Mouse (Mus musculus) limb, embryonic 10.5 days (tissue): ENCODE data around the gene Slc25a44. TPM values are rescaled to one million over a fixed set of nuclear protein-coding genes. Genes with fewer than 3 reads are reported as not detected.

Experiments used
- DNase-seq: peaks from one replicate; pipeline ENCODE4 v3.0.0-alpha.2; 2017; ENCODE audit warnings: low spot score
- H3K27ac ChIP-seq: fragments of 300-500 bp; sonication (generic); 2 replicates; pipeline ENCODE4 v1.5.1; 2016; ENCODE audit warnings: mild to moderate bottlenecking
- H3K27me3 ChIP-seq: fragments of 300-500 bp; sonication (generic); 2 replicates; pipeline ENCODE4 v1.6.1; 2016; ENCODE audit warnings: low read depth, mild to moderate bottlenecking; ENCODE audit not compliant: poor library complexity, severe bottlenecking
- H3K36me3 ChIP-seq: fragments of 300-500 bp; sonication (generic); 2 replicates; pipeline ENCODE4 v1.6.1; 2016; ENCODE audit warnings: mild to moderate bottlenecking, moderate library complexity
- H3K4me1 ChIP-seq: fragments of 300-500 bp; sonication (generic); 2 replicates; pipeline ENCODE4 v1.6.1; 2016
- H3K4me3 ChIP-seq: fragments of 300-500 bp; sonication (generic); 2 replicates; pipeline ENCODE4 v1.5.1; 2016; ENCODE audit warnings: mild to moderate bottlenecking, moderate library complexity
- H3K9me3 ChIP-seq: fragments of 300-500 bp; sonication (generic); replicated peaks from 2 replicates; pipeline ENCODE4 v1.6.1; 2016; ENCODE audit warnings: mild to moderate bottlenecking
- WGBS: fragments of 180-500 bp; shearing (Covaris S2); methylation state at CpG from one replicate; pipeline ENCODE4 v1.1.7; 2016; 5-methylcytosine and 5-hydroxymethylcytosine counted together
- polyA plus RNA-seq: library from polyadenylated mRNA; unstranded; fragments of >200 nt; fragmentation: Nextera tagmentation; extraction: Ambion mirVana; gene quantifications from 2 replicates; pipeline ENCODE4 v1.2.1, GENCODE M21; 2016

Slc25a44 gene
- polyA plus RNA-seq, 1 experiment from 2014 or later, result 18.0 TPM

DNA sequence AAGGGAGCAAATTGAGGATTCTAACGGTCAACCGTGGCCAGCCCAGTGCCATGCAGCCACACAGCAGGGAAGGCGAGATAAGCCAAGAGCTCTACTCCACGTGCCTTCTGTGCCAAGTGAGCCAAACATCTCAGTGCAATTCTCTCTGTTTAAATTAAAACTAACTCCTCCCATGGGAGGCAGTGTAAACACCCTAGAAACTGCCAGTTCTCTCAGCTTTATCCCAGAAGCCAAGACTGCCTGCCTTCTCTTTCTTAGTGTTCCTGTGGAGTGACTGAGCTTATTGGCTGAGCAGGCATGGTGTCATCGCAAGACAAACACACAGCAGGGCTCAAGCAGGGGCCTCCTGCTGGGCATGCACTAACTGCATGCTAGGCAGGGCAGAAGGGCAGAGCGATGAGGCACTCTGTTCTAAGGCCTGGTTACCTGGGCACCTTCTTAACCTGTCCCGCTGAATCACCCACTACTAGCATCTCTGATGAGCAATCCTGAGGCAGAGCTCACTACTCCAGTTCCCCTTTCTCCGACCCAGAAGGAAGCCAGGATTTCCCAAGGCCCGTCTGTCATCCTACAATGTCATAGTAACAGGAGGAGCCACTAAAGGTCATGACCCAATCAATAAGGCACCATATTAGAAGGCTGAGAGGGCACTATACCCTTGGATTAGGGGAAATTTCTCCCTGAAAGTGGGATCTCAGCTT, 2.8 kb downstream of the Slc25a44 start:
- peaks cover 50% of the 10 kb centered on the region for H3K36me3 ChIP-seq
- H3K27me3 ChIP-seq, result no peaks in the 10 kb centered on the region
- WGBS, result 50% methylated on average over 9 of the region's 9 CpGs
- DNase-seq, result no peak
- no peaks in the 10 kb centered on the region for H3K9me3 ChIP-seq
- H3K4me1 ChIP-seq, result peaks cover 20% of the 10 kb centered on the region
- H3K27ac ChIP-seq, result no peak overlapping the region
- no peak overlapping the region for H3K4me3 ChIP-seq

DNA sequence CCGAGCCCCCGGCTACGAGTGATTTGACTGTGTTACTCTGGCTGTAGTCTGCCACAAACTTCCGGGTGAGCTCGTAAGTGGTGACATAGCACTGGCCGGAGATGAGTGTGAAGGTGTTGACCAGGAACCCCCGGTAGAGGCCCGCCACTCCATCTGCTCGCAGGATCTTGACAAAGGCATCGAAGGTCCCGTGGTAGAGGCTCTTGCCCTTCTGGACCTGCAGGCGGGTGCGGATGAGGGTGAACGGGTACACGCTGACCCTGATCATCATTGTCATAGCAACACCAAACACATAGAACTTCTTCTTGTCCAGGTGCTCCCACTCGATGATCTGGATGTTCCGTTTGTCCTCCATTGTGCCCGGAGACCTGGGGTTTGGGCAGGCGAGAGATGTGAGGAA, 4.2 kb downstream of the Slc25a44 start:
- H3K27ac ChIP-seq, result no peak overlapping the region
- WGBS, result 94% methylated on average over 19 of the region's 19 CpGs
- H3K27me3 ChIP-seq, result no peaks in the 10 kb centered on the region
- no peaks in the 10 kb centered on the region for H3K9me3 ChIP-seq
- DNase-seq, result no peak
- peaks cover 20% of the 10 kb centered on the region for H3K4me1 ChIP-seq
- peaks cover 64% of the 10 kb centered on the region for H3K36me3 ChIP-seq
- H3K4me3 ChIP-seq, result no peak overlapping the region

DNA sequence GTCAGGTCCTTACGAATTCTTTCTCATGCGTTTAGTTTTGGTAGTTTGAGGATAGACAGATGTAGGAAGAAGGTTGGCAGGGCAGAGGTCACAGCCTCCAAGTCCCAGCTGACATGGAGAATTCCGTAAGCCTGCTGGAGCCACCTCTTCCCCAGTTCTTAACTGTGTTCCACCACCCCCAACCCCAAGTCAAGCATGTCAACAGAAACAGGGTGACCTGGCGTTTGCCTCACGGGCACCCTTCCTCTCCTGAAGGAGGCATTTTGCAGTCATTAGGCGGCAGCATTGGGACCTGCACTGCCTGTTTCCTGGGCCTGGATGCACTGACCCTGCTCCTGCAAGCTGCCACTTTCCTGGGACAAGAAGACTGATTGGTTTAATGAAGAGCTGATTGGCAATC, 6.9 kb downstream of the Slc25a44 start:
- Histone ChIP-seq H3K9me3 (no peaks in the 10 kb centered on the region), H3K36me3 (peaks cover 90% of the 10 kb centered on the region), H3K27ac (no peak overlapping the region), H3K4me1 (peaks cover 6% of the 10 kb centered on the region; the same call in 1 of the 2 replicates), H3K4me3 (no peak overlapping the region), H3K27me3 (no peaks in the 10 kb centered on the region)
- no peak for DNase-seq
- WGBS, result 83% methylated on average over 6 of the region's 6 CpGs

DNA sequence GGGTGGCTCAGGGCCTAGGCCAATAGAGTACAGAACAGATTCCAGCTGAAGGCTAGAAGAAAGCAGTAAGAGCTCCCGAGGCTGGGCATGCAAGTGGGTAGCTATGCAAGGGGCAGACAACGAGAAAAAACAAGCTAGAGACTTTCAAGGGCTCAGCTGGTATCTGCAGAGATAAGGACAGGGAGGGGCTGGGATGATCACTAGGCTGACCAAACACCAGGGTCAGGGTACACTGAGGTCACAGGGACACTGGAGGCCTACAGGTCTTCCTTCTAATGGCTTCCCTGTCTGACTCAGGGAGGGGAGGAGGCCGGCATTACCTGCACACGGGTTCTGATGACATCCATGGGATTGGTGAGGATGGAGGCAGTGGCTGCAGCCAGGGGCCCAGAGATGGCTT, 9.3 kb downstream of the Slc25a44 start:
- no peak overlapping the region for H3K27ac ChIP-seq
- H3K27me3 ChIP-seq, result no peaks in the 10 kb centered on the region
- H3K36me3 ChIP-seq, result peaks cover 96% of the 10 kb centered on the region
- H3K4me3 ChIP-seq, result no peak overlapping the region
- H3K4me1 ChIP-seq, result peaks cover 11% of the 10 kb centered on the region
- WGBS, result 87% methylated on average over 4 of the region's 4 CpGs
- H3K9me3 ChIP-seq, result no peaks in the 10 kb centered on the region
- no peak for DNase-seq

DNA sequence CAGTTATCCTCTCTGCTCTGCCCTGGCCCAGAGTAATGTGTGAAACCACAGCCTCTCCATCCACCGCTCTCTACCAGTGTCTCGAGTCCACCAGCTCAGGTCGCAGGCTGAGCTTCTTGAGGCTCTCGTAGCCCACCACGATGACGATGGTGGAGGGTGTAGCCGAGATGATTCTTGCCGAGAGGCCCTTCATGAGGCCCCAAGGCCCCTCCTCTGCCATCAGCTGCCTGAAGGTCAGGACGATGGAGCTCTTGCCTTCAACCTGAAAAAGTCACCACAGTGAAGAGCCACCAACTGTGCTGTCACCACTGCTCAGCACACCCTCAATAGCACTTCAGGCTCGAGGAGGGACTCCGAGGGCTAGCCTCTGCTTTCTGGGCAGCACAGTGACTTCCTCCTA, 12.3 kb downstream of the Slc25a44 start:
- 90% methylated on average over 11 of the region's 11 CpGs for WGBS
- Histone ChIP-seq H3K36me3 (peaks cover 68% of the 10 kb centered on the region), H3K4me1 (peaks cover 30% of the 10 kb centered on the region), H3K4me3 (no peak overlapping the region), H3K27me3 (no peaks in the 10 kb centered on the region), H3K9me3 (no peaks in the 10 kb centered on the region), H3K27ac (no peak overlapping the region)
- DNase-seq, result no peak

DNA sequence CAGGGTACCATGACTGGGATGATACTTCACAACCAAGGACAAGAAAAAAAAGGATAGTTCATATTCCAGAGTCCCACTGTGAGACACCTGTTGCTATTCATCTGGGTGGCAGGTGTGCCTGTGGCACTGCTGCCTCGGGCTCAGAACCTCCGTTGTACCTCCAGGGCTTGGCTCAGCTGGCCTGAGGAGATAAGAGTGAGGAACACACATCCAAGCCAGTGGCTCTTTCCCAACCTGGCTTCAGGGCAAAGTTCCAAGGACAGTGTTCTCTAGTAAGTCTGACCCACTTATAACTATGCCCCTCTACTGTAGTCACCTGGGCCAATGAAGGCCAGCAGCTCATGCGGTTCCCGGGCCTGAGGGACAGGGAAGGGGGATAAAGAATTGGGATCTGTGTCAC, 13.3 kb downstream of the Slc25a44 start:
- no peak overlapping the region for H3K27ac ChIP-seq
- DNase-seq, result no peak
- H3K9me3 ChIP-seq, result no peaks in the 10 kb centered on the region
- H3K36me3 ChIP-seq, result peaks cover 61% of the 10 kb centered on the region
- H3K4me1 ChIP-seq, result peaks cover 37% of the 10 kb centered on the region
- 91% methylated on average over 4 of the region's 4 CpGs for whole genome bisulfite sequencing
- no peaks in the 10 kb centered on the region for H3K27me3 ChIP-seq
- H3K4me3 ChIP-seq, result no peak overlapping the region

DNA sequence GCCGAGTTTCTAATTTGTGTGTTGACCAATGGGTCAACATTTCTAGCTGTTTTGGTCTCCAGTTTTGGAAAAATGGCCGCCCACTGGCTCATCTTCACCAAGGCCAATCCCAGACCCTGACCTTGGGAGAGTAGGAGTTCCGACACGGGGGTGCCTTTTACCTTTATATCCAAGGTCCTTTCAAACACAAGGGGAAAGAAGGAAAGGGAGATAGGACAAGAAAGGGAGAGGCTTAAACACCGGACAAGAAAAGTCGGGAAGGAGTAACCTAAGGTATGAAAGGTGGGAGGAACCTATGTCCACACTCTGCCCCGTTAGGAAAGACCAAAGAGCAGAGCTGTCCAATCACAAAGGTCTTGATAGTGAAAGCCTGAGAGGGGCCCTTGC, 14.3 kb downstream of the Slc25a44 start:
- Histone ChIP-seq H3K27me3 (no peaks in the 10 kb centered on the region), H3K36me3 (peaks cover 56% of the 10 kb centered on the region), H3K4me1 (peaks cover 37% of the 10 kb centered on the region), H3K9me3 (no peaks in the 10 kb centered on the region), H3K27ac (peak overlapping the region; percentile 98), H3K4me3 (peak overlapping the region; percentile 68)
- 24% methylated on average over 7 of the region's 7 CpGs for WGBS
- DNase-seq, result no peak

DNA sequence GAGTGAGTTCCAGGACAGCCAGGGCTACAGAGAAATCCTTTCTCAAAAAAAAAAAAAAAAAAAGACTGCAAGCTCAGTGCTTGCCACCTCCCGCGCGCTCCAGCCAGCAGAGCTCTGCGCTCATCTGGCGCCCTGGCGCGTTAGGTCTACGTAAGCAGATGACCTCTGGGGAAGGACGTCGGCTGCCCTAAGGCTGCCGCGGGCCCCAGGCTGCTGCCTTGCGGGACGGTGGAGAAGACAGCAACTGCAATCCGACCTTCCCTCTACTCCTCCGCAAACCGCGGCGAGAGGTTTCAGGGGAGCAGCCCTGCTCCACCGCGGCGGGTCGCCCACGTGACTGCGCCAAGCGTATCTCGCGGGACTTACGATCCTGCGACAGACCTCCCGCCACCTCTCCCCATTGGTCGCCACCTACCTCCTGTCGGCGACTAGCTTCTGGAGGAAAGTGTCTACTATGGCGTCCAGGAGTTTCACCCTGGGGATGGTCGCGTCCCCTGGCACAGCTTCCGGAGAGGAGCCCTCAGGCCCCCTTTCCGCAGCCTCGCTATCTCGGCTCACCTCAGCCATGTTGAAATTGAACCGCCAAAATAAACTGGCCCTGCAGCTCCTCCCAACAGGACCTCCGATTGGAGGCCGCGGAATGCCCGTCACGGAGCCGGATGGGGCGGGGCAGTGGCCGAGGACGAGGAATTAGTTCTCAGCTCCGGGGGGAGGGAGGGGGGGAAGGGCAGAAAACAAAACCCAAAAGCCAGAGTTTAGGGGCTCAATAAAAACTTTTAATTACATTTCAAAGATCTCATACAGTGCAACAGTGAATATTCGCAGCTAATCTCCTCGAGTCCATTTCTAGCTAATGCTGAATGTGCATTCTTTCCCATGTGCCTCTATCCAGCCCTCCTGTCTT, 14.9 kb downstream of the Slc25a44 start, which contains the start of gene Pmf1:
Gene Pmf1, minus strand, starts transcription at position 591 of the 904 bp plus-strand sequence.
- Histone ChIP-seq H3K4me1 (peaks cover 37% of the 10 kb centered on the region), H3K27me3 (no peaks in the 10 kb centered on the region), H3K9me3 (no peaks in the 10 kb centered on the region), H3K4me3 (peak within 1 kb of the TSS; percentile 68), H3K27ac (peak within 1 kb of the TSS; percentile 98), H3K36me3 (peaks cover 54% of the 10 kb centered on the region)
- DNase-seq, result peak; percentile 94
- under 1% methylated on average over 54 of the region's 54 CpGs for WGBS

DNA sequence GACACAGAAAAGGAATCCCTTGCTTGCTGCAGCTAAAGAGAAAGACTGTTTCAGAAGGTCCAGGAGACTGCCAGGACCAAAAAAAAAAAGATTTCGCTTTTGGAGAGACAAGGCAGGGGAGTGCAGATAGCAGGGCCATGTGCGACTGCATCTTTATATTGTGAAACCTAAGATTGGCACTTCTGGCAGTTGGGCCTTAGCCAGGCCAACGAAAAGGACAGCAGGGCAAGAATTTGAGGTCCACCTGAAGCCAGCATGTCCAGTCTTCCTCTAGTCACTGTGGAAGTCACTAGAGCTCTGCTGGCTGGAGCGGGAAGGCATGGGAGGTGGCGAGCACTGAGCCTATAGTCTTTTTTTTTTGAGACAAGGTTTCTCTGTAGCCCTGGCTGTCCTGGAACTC, 16.0 kb downstream of the Slc25a44 start:
- peaks cover 56% of the 10 kb centered on the region for H3K36me3 ChIP-seq
- no peaks in the 10 kb centered on the region for H3K27me3 ChIP-seq
- 68% methylated on average over 5 of the region's 5 CpGs for WGBS
- H3K4me3 ChIP-seq, result peak overlapping the region; percentile 68
- no peak for DNase-seq
- H3K27ac ChIP-seq, result peak overlapping the region; percentile 98
- H3K9me3 ChIP-seq, result no peaks in the 10 kb centered on the region
- peaks cover 37% of the 10 kb centered on the region for H3K4me1 ChIP-seq

DNA sequence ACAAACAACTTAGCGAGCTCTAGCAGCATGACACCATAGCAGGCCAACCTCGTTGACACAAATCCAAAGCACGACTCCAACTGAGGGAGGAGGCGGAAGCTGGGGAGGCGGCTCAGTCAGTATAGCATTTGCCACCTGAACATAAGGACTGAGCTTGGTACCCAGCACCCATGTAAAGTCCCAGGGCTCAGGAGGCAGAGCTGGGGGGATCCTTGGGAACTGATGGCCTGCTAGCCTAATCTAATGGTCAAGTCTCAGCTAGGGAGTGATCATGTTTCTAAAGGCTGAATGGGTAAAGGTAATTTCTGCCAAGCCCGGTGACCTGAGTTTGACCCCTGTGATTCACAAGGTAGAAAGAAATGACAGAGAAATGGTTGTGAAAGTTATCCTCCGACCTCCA, 17.4 kb downstream of the Slc25a44 start:
- Histone ChIP-seq H3K4me3 (peak overlapping the region; percentile 16; the same call in 1 of the 2 replicates), H3K9me3 (no peaks in the 10 kb centered on the region), H3K27me3 (no peaks in the 10 kb centered on the region), H3K4me1 (peaks cover 37% of the 10 kb centered on the region), H3K36me3 (peaks cover 56% of the 10 kb centered on the region), H3K27ac (no peak overlapping the region)
- WGBS, result 70% methylated on average over 7 of the region's 7 CpGs
- no peak for DNase-seq

DNA sequence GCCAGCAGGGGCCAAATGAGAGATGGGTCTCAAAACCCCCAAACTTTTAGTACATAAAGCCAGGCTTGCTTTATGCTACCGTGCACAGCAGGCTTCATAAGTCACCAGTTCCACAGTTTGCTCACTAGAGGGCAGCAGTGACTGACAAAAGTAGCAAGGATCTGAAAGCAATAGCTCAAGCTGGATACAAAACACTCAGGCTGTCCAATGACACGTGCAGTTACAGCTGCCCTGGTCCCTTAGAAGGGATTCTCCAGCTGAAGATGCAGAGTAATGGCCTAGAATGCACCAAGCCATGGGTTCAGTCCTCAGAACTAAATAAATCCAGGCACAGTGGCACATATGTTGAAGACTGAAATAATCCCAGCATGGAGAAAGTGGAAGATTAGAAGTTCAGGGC, 17.8 kb downstream of the Slc25a44 start:
- Histone ChIP-seq H3K4me3 (no peak overlapping the region), H3K27ac (no peak overlapping the region), H3K36me3 (peaks cover 56% of the 10 kb centered on the region), H3K9me3 (no peaks in the 10 kb centered on the region), H3K27me3 (no peaks in the 10 kb centered on the region), H3K4me1 (peaks cover 37% of the 10 kb centered on the region)
- peak; percentile 65 for DNase-seq
- whole genome bisulfite sequencing, result 7% methylated on average over 2 of the region's 2 CpGs

DNA sequence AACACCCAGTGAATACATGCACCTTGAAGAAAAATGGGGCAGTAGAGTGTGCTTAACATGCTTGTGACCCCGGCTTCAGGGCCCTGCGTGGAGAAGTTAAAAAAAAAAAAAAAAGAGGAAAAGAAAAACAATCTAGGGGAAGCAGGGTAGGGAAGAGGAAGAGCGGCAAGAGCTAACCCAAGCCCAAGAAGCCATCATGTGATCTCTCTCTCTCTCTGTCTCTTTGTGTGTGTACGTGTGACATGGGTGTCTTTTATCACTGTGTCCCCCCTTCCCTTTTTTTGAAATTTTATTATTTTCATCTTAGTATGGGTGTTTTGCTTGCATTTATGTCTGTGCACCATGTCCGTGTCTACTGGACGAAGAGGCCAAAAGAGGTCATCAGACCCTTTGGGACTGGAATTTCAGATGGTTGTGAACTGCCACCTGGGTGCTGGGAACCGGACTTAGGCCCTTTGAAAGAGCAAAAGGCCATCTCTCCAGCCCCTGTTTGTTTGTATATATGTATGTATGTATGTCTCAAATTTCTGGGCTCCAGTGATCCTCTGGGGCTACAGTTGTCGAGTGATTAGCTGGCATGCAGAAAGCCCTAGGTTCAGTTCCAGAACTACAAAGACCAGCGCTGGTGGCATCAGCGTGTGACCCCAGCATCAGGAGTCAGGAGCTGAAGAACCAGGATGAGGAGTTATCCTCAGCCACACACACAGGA, 21.3 kb downstream of the Slc25a44 start:
- Histone ChIP-seq H3K4me3 (no peak overlapping the region), H3K27ac (no peak overlapping the region)
- WGBS, result 95% methylated on average over 10 of the region's 10 CpGs

More for the DNA sequence above, 21.3 kb downstream of the Slc25a44 start:
- no peaks in the 10 kb centered on the region for H3K9me3 ChIP-seq
- peaks cover 72% of the 10 kb centered on the region for H3K36me3 ChIP-seq
- peaks cover 22% of the 10 kb centered on the region for H3K4me1 ChIP-seq
- no peak for DNase-seq
- no peaks in the 10 kb centered on the region for H3K27me3 ChIP-seq
